Mouse (Mus musculus) mature B cell (primary cell): ENCODE data around the gene Leng1.

ENCODE experiments used
- in situ Hi-C: fragments of 300-500 bp; cut with MboI; formaldehyde crosslinking; loops from 2 replicates; pipeline ENCODE4 v1.14.3; 2019

Leng1 gene

DNA sequence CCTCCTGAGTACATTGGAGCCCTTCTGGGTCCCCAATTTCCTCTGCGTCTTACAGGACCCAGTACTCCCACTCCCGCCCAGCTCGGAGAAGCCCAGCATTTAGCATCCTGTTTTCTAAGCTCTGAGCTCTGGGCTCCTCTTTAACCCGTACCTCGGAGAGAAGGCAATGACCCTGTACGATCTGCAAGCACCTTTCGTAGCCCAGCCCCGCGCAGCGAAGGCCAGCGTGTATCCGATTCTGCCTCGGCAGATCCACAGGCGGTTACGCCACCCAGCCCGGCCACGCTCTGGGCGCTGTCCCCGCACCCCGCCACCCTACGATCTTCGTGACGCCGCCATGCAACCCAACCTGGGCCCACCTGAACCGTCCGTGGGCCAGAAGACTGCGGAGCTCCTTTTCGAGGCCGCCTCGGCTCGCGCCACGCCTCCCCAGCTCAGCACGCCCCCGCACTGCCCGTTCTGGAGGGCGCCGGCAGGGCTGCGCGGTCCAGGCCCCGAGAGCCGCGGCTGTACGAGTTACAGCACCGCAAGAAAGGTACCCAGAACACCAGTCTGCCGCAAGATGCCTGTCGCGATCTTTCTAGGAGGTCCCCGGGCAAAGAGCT lies 26.8 kb upstream of the Leng1 start, which contains the start of gene Tsen34:
TSS of gene Tsen34 (plus strand) at position 482 of the 605 bp plus-strand sequence.
- in situ Hi-C loops: no loop called here

DNA sequence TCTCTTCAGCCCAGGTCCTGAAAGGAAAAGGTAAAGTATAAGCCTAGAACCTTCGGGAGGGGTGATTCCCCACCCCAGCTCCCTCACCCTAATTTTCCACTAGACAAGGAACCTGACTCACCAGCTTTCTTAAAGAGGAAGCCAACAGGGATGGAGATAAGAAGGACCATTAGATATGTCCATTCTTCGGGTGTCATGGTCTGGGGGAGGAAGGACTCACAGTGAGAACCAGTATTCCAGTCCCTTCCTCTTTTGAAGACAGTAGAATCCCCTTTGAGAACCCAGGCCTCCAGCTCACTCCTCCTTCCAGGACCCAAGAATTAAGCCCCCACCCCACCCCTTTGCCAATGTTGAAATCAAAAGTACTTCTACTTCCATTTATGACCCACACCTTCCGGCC lies 26.3 kb upstream of the Leng1 start:
- in situ Hi-C loops: no loop called here

DNA sequence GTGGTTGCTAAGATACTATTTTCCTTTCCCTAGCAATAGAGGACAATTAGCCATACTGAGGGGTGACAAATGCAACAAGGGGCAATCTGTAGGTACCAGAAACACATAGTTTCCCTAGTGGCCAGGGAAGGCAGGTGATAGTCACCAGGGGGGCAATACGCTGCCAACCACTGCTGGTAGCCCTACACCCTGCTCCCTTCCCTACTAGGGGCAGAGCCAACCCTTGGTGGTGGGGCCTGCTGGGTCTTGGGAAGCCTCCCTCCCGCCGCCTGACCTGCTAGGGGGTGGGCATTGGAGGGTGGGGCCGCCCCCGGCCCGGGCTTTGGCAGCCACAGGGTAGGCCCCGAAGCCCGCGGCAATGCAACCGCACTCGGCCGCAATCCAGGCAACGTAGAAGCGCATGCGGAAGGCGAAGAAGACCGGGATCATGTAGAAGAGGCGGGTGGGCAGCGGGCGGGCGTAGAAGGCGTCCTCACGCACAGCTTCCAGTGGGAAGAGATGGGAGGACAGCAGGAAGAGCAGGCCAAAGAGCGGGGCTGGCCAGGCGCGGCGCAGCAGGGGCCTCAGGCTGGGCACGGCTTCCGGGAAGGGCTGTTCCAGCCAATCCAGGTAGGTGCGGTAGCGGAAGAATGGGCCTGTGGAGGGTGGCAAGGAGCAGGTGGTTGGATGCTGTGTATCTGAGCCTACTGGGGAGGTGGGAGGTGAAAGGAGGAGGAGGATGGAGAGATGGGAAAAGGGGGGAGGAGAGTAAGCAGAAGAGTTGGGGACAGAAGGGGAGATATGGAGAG lies 20.0 kb upstream of the Leng1 start:
- in situ Hi-C loops: no loop called here

DNA sequence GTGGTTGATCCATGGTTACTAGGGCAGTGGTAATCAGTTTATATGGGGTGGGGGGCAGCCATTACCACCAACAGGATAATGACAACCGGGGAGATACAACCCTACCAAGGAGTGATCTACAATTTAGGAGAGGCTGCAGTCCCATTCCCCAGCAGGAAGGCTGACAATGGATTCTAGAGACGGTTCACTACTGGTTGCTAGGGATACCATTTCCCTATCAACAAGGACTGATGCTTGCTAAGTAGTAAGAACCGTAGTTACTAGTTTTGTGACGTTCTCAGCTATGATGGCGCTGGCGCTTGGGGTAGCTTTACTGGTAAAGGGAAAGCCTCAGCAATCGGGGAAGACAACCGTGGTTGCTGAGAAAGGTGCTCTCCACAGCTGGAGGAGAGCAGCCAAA lies 19.1 kb upstream of the Leng1 start:
- in situ Hi-C loops: no loop called here

DNA sequence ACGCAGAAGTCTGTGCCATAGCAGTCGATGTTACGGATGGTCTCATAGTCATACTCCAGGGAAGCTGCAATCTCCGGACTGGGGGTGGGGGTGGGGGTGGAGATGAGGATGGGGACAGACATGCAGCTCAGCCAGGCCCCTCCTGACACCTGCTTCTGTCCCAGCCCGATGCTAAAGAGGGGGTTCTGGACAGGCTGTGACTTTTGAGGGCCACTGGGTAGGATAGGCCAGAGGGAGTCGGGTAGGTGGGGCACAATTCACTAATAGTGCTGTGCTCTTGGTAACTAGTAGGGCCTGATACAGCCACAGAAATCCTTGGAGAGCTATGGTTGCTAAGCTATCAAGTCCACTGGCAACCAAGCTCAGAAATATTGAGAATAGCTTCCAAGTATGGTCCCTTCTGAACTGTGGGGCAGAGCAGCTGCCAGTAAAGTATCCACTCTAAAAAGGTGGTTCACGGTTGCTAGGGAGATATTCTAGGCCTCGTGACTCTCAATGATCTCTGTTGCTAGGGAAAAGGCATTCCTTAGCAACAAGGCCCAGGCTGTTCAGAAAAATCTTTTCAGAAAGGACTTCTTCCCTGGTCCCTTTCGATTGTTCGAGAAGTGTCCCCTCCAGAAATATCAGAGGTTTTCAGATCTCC lies 18.4 kb upstream of the Leng1 start:
- in situ Hi-C loops: no loop called here

DNA sequence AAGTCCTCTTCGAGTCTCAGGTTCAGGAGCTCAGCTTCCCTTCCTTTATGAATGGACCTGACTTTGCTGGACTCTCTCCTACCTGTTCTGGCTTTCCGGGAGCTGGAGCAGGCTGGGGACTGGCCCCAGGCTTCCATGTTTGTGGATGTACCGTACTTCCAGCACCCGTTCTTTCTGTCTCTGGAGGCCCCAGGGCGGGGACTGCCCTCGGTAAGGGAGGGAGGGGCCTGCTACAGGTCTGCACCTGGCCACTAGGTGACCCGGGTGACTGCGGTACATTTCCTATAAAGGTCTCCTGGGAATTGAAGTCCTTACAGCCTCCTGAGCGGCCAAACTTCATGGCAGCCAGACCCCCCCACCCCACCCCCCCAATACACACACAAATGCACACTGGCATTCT lies 11.7 kb upstream of the Leng1 start, which contains the start of gene Tmc4:
TSS of gene Tmc4 (minus strand) at position 212 of the 400 bp plus-strand sequence.
- in situ Hi-C loops: loop anchor here (10.0 kb wide), 1 partner anchor 63 kb away; the partner anchor contains the start of genes Ndufa3 and Oscar

DNA sequence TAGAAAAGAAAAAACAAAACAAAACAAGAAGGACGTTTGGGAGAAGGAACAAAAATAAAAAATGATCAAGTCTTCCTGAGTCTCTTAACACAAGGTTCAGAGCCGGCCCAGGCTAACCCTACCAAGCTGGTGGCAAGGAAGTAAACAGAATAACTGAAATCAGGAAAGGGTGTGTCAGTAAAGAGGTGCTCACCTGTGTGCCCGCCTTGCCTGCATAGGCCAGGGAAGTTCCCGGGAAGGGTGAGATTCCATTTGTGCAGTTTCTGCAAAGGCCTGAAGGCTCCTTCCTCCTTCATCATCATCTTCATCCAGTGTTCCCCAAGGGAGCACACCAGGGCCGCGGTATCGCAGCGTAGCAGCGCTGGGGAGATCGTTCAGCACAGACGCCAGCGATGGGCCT lies 10.7 kb upstream of the Leng1 start:
- in situ Hi-C loops: loop anchor here (10.0 kb wide), 1 partner anchor 62 kb away; the partner anchor contains the start of genes Ndufa3 and Oscar

DNA sequence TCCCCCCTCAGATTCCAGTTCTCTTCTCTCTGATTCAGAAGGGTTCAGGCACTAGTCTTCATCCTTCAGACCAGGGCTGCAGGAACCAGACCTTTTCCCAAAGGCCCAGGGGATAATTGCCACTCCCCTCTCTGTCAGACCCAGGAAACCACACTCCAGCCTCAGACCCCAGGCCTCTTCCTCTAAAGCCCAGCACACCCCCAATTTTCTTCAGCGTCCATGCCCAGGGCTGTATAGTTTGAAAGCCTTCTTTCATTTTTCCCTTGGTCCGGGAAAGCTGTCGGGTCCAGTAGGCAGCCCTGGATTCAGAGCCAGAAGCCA lies 9.5 kb upstream of the Leng1 start:
- in situ Hi-C loops: loop anchor here (10.0 kb wide), 1 partner anchor 60 kb away; the partner anchor contains the start of genes Ndufa3 and Oscar

DNA sequence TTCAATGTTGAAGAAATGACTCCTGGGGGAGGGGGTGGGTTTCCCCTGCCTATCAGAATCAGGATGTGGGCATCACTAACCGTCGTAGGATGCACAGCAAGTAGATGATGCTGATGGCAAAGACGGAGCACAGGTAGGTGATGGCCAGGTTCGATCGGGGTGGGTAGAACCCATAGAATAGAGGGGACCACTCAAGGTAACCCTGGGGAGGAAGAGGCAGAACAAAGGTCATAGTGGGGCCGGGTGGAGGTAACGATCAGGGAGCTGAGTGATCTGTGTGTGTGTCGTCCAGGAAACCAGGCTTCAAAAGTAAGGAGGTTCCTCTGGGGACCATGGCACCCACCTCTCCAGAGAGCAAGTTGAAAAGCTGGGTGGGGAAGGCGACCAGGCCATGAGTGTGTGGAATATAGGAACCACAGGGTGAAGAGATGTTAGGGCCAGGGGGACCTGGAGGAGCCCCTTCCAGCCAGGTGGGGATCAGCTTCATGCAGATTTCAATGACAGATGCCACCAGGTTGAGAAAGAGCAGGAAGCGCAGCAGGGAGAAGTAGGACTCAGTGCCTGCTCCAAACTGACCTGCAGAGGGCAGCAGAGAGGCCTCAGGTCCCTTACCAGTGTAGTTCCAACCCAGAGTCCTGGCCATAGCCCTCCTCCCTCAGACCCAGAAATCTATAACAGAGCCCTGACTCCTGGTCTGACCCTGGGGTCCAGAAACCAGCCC lies 9.0 kb upstream of the Leng1 start:
- in situ Hi-C loops: loop anchor here (10.0 kb wide), 1 partner anchor 60 kb away; the partner anchor contains the start of genes Ndufa3 and Oscar

DNA sequence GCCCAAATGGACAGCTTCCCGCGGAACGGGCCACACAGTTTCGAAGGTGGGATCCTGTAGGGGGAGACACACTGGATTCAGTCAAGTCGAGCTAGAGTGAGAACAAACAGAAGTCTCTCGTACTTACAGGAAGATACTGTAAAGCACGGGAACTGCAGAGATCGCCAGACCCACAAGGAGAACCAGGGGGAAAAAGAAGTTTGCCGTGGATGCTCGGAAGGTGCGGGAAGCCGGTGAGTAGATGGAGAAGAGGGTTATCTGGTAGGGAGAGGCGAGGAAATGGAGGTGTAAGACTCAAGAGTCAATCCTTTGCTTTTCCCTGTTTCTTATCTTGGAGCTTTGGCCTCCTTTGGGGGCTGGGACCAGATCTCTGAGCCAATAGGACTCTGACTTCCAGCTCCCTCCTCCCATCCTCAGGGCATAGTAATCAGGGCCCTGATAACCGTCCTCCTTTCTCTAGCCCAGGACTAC lies 1.3 kb upstream of the Leng1 start:
- in situ Hi-C loops: no loop called here

DNA sequence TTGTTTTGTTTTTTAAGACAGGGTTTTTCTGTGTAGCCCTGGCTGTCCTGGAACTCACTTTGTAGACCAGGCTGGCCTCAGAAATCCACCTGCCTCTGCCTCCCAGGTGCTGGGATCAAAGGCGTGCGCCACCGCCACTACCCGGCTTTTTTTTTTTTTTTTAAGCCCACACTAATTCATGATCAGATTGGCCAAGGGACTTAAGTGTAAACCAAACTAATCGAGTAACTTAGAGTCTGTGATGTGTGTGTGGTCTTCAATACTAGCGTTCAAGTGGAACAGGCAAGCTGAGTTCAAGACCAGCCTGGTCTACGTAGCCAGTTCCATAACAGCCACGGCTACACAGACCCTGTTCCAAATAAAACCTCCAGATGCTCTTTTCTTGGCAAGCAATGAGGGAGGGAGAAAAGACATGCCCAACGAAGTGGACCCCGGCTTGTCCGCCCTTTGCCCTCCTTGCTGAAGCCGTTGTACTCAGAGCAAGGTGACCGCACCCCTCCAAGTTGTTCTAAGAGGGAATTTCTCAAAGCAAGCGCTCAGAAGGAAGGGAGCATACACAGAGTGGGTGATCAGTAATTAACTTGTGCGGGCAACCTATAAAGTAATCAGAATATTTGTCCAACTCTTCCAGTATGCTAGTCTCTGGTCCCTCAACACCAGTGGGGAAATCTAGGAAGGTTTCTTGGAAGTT lies 971 bp downstream of the Leng1 start:
- in situ Hi-C loops: no loop called here

DNA sequence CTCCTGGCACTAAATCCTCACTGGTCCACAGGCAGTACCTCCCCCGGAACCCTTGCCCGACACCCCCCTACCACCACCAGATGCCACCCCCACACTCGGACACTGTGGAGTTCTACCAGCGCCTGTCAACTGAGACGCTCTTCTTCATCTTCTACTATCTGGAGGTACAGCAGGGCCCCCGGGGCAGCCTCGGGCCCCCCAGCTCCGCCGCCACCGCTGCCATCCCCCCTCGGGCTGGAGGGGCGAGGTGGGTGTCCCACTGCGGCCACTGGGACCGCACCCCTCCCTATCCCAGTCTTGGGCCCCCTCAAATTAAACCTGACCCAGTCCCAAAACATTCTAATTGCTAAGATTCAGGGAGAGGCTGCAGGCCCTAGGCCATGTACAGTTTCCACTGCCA lies 7.1 kb downstream of the Leng1 start:
- in situ Hi-C loops: no loop called here

DNA sequence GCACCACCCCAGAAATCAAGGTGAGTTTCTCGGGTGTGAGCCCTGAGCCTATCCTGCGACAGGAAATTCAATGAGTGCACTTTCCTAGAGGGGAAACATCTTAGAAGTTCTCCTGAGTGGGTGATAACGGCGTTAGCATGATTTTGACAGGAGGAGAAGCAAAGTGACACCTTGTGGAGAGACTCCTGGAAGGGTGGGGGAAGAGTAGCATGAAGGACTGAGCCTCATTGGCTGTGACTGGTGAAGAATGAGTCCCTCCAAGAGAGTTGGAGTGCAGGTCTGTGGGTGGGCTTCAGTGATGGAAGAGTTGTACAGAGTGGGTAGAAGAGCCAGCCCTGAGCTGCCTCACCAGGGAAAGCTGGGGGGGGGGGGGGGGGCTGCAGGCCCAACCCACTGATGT lies 8.7 kb downstream of the Leng1 start:
- in situ Hi-C loops: no loop called here

DNA sequence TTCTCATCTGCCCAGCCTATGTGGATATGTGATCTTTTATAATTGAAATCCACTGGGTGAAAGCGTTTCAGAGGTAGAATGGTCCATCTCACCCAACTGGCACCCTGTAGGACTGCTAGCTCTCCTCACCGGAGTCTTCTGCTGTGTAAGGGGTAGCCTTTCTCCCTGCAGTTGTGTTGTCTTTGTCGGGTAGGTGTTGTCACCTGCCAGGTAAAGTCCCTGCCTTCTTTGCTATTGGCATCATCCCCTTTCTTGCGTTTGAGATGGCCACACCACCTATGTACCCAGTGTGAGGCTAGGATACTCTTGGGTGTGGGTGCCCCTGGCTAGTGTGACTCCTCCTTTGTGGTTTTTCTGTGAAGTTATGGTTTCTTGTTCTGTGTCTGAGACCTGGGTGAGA lies 19.0 kb downstream of the Leng1 start:
- in situ Hi-C loops: no loop called here

DNA sequence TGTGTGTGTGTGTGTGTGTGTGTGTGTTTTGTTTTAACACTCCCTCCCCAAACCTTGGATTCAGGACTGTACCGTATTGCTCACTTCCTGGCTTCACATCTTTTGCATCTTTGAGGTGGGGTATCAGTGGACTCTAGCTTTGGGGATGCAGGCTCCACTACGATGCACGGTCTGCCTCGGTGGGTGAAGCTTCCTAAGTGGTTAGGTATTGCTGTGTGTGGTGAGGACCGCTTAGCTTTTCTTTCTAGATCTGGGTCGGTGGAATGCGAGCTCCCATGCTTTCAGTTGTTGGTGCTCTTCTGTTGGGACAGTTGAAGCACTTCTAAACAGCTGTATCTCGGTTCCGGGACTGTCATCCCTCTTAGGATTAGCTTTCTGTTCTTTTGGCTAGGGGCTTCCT lies 19.5 kb downstream of the Leng1 start:
- in situ Hi-C loops: no loop called here

DNA sequence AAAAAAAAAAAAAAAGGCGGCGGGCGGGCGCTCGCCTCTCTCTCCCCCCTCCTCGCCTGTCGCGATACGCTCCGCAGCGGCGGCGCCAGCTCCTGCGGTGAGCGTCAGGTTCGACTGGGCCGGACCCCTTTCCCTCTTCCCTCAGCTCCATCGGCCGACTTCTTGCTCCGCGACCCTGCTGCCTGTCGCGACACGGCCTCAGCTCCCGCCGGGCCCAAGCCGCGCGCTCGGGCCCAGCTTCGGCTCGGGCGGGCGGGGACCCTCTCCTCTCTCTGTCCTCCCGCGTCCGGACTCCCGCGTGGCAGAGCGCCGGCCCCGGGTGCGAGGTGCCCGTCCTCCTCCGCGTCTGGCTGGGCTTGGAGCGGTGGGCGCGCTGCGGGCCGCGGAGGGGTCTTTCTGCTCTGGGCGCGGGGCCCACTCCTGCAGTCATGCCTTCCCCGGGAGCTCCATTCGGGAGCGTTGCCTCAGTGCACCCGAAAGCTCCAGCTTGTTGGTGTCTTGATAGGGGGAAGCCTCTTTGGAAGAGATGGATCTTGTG lies 20.1 kb downstream of the Leng1 start:
- in situ Hi-C loops: no loop called here

DNA sequence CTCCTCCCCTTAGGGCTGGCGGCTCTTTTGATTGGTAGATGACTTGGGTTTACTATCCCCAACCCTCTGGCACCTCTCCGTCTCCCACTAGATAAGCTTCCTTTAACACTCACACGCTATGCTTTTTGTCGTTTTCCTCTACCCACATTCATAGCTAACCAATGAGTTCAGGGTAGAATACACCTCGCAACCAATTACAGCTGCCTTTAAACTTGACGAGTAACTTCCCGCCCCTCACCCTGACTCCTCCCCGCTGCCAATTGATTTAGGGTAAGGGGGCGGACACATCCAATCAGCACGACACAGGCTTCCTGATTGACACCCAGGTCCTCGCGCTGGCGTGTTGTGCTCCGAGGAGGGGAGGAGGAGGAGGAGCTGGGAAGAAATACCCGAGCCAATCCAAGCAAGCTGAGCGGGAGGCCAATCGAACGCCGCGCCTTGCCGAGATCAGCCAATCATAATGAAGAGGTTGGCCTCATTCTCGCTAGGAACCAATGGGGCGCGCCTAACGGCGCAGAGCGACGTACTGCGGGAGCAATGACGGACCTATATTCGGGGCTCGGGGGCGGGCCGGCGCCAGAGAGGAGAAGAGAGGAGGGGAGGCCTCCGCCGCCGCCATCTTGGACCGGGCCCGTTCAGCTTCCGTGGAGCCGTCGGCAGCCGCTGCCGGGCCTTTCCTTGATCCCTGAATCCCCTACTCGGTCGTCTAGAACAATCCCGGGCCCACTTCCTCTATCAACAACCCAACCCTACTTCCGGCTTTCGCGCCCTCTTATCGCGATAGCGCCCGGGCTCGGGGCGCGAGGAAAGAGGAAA lies 20.8 kb downstream of the Leng1 start, which contains the start of gene Cnot3:
TSS of gene Cnot3 (plus strand) at position 597 of the 816 bp plus-strand sequence.
- in situ Hi-C loops: no loop called here

DNA sequence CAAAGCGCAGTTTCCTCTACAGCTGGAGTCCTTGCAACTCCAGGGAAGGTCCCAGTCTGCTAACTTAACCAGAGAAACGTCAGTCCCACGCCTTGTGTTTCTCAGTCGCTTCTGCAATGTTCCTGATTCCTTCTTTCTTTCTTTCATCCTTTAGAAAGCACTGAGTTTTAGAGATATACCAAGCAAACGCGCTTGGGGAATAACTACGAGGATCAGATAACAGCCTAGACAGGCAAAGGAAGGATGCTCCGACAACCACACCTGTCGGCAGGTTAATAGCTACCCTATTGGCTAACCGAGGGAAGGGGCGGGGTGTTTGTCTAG lies 21.3 kb downstream of the Leng1 start:
- in situ Hi-C loops: no loop called here

DNA sequence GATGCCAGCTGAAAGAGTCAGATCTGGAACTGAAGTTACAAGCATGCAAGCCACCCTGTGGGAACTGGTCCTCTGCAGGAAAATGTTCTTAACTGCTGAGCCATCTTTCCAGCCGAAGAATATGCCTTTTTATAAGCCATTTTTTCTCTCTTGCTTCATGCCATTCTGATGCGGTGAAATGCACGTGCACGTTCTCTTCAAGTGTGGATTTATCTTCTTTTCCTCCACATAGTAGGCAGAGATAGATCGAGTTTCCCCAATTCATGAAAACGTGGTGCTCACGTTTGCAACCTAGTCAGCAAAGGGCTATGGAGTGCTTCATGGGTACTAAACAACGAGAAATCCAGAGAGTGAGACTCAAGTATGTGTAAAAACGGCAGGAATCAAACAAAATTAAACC lies 21.8 kb downstream of the Leng1 start:
- in situ Hi-C loops: no loop called here

DNA sequence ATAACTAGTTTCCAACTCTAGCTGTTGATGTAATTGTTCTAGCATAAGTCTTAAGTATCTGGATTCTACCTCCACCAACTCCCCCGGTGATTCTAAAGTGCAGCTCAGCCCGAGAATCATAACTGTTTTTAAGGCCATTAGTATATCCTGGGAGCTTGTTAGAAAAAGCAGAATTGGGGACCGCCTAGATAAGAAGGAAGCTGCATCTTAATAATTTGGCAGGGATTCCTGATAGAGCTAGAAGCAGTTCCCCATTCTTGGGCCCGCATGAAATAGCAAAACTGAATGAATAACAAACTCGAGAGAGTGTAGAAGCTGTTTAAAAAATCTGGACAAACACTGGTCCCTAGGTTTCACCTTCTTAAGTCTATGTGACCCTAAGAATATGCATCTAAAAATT lies 22.2 kb downstream of the Leng1 start:
- in situ Hi-C loops: no loop called here

DNA sequence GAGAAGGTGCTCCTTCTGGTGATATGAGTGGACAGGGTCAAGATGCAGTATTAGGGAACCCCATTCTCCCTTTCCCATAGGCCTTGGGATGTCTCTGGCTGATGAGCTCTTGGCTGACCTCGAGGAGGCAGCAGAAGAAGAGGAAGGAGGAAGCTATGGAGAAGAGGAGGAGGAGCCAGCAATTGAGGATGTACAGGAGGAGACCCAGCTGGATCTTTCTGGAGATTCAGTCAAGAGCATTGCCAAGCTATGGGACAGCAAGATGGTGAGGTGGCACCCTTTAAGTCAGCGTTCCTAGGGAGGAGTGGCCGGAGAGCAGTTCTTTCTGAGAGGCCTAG lies 35.2 kb downstream of the Leng1 start:
- in situ Hi-C loops: no loop called here
